Mouse (Mus musculus): Measurements from ENCODE around the gene Pde4b.

Gene Pde4b

GRCm38 (mm10) chr4:102186888-102187287 lies 99.5 kb downstream of the Pde4b start:
- DNase-seq: no peak

- no peak for DNase-seq
These were observed 110.4 kb downstream of the Pde4b start for GRCm38 (mm10) chr4:102197707-102198106.

GRCm38 (mm10) chr4:102209773-102210172 lies 122.4 kb downstream of the Pde4b start:
- no peak for DNase-seq

- no peak for DNase-seq
These were observed 139.4 kb downstream of the Pde4b start for GRCm38 (mm10) chr4:102226700-102227099.

GRCm38 (mm10) chr4:102228953-102229586 lies 141.7 kb downstream of the Pde4b start:
- DNase-seq: peak; percentile 3 to 6

- no peak for DNase-seq
These were observed 143.6 kb downstream of the Pde4b start for GRCm38 (mm10) chr4:102230898-102231297.

- no peak for DNase-seq
These were observed 146.3 kb downstream of the Pde4b start for GRCm38 (mm10) chr4:102233633-102234032.

GRCm38 (mm10) chr4:102235151-102235550 lies 147.8 kb downstream of the Pde4b start:
- DNase-seq: no peak

- no peak for DNase-seq
These were observed 151.8 kb downstream of the Pde4b start for GRCm38 (mm10) chr4:102239102-102239501.

GRCm38 (mm10) chr4:102239657-102240390 lies 152.5 kb downstream of the Pde4b start:
- DNase-seq: no peak

- no peak for DNase-seq
These were observed 153.5 kb downstream of the Pde4b start for GRCm38 (mm10) chr4:102240754-102241427.

GRCm38 (mm10) chr4:102253994-102254393 lies 166.7 kb downstream of the Pde4b start:
- DNase-seq: no peak

GRCm38 (mm10) chr4:102254466-102255294 lies 167.3 kb downstream of the Pde4b start:
- no peak for DNase-seq

GRCm38 (mm10) chr4:102255295-102255670 lies 167.9 kb downstream of the Pde4b start:
- DNase-seq: no peak

GRCm38 (mm10) chr4:102256170-102256960 lies 169.0 kb downstream of the Pde4b start:
- no peak for DNase-seq

GRCm38 (mm10) chr4:102260216-102260615 lies 172.9 kb downstream of the Pde4b start:
- no peak for DNase-seq

- DNase-seq: no peak
These were observed 185.0 kb downstream of the Pde4b start for GRCm38 (mm10) chr4:102272313-102272712.

- no peak for DNase-seq
These were observed 185.4 kb downstream of the Pde4b start for GRCm38 (mm10) chr4:102272749-102273148.

GRCm38 (mm10) chr4:102275716-102276115 lies 188.4 kb downstream of the Pde4b start:
- no peak for DNase-seq

- DNase-seq: no peak
These were observed 191.6 kb downstream of the Pde4b start for GRCm38 (mm10) chr4:102278958-102279357.

GRCm38 (mm10) chr4:102287172-102287571 lies 199.8 kb downstream of the Pde4b start:
- no peak for DNase-seq
